Mouse (Mus musculus): ENCODE data around the gene Tmem59. TPM values are rescaled to one million over a fixed set of nuclear protein-coding genes. Genes with fewer than 3 reads are reported as not detected.

The Tmem59 gene
- polyA plus RNA-seq, 1 experiment, result 447 TPM

- TF ChIP-seq POLR2A (IDR thresholded peaks at IDR 0.05; ENCODE audit: low read depth, low read length) (no peak), CTCF (conservative IDR thresholded peaks at IDR 0.05; ENCODE audit: insufficient read depth, insufficient read length, low read depth, low read length) (no peak)
- DNase-seq, result no peak
- Histone ChIP-seq H3K27me3 (replicated peaks; ENCODE audit: control insufficient read depth, insufficient read depth, low read length) (no peaks in the 10 kb centered on the region), H3K4me1 (ENCODE audit: control insufficient read depth, insufficient read depth, low read length) (no peaks in the 10 kb centered on the region), H3K36me3 (ENCODE audit: control insufficient read depth, insufficient read depth, low read length) (peaks cover 4% of the 10 kb centered on the region), H3K27ac (ENCODE audit: insufficient read depth, low read depth, low read length) (no peak overlapping the region), H3K4me3 (ENCODE audit: insufficient read depth, low read depth, low read length) (no peak overlapping the region)
- WGBS, result 91% methylated on average over 3 of the region's 3 CpGs
Measured at GRCm38 (mm10) chr4:107201779-107202178, 23.6 kb downstream of the Tmem59 start.

GRCm38 (mm10) chr4:107203001-107203400, 24.8 kb downstream of the Tmem59 start:
- H3K27me3 ChIP-seq (replicated peaks; ENCODE audit: control insufficient read depth, insufficient read depth, low read length), result no peaks in the 10 kb centered on the region
- H3K4me3 ChIP-seq (ENCODE audit: insufficient read depth, low read depth, low read length), result no peak overlapping the region
- H3K36me3 ChIP-seq (ENCODE audit: control insufficient read depth, insufficient read depth, low read length), result peaks cover 3% of the 10 kb centered on the region
- H3K4me1 ChIP-seq (ENCODE audit: control insufficient read depth, insufficient read depth, low read length), result no peaks in the 10 kb centered on the region
- 71% methylated on average over 7 of the region's 7 CpGs for WGBS
- no peak overlapping the region for H3K27ac ChIP-seq (ENCODE audit: insufficient read depth, low read depth, low read length)
- no peak for DNase-seq
- no peak for TF ChIP-seq CTCF (conservative IDR thresholded peaks at IDR 0.05; ENCODE audit: insufficient read depth, insufficient read length, low read depth, low read length)
- TF ChIP-seq POLR2A (IDR thresholded peaks at IDR 0.05; ENCODE audit: low read depth, low read length), result no peak

- WGBS, result 98% methylated on average over 2 of the region's 2 CpGs
- Histone ChIP-seq H3K27ac (ENCODE audit: insufficient read depth, low read depth, low read length) (no peak overlapping the region), H3K4me1 (ENCODE audit: control insufficient read depth, insufficient read depth, low read length) (no peaks in the 10 kb centered on the region), H3K27me3 (replicated peaks; ENCODE audit: control insufficient read depth, insufficient read depth, low read length) (no peaks in the 10 kb centered on the region), H3K4me3 (ENCODE audit: insufficient read depth, low read depth, low read length) (no peak overlapping the region), H3K36me3 (ENCODE audit: control insufficient read depth, insufficient read depth, low read length) (peaks cover 1% of the 10 kb centered on the region; the same call in 1 of the 2 replicates)
- TF ChIP-seq CTCF (conservative IDR thresholded peaks at IDR 0.05; ENCODE audit: insufficient read depth, insufficient read length, low read depth, low read length) (no peak), POLR2A (IDR thresholded peaks at IDR 0.05; ENCODE audit: low read depth, low read length) (no peak)
- no peak for DNase-seq
Measured at GRCm38 (mm10) chr4:107207016-107207415, 28.8 kb downstream of the Tmem59 start.

- H3K4me3 ChIP-seq (ENCODE audit: insufficient read depth, low read depth, low read length), result no peak within 1 kb of the TSS
- WGBS, result 62% methylated on average over 3 of the region's 3 CpGs
- H3K36me3 ChIP-seq (ENCODE audit: control insufficient read depth, insufficient read depth, low read length), result peaks cover 1% of the 10 kb centered on the region; the same call in 1 of the 2 replicates
- H3K27ac ChIP-seq (ENCODE audit: insufficient read depth, low read depth, low read length), result no peak within 1 kb of the TSS
- H3K4me1 ChIP-seq (ENCODE audit: control insufficient read depth, insufficient read depth, low read length), result no peaks in the 10 kb centered on the region
- no peak for TF ChIP-seq POLR2A (IDR thresholded peaks at IDR 0.05; ENCODE audit: low read depth, low read length)
- no peak for TF ChIP-seq CTCF (conservative IDR thresholded peaks at IDR 0.05; ENCODE audit: insufficient read depth, insufficient read length, low read depth, low read length)
- no peak for DNase-seq
- H3K27me3 ChIP-seq (replicated peaks; ENCODE audit: control insufficient read depth, insufficient read depth, low read length), result no peaks in the 10 kb centered on the region
Measured at GRCm38 (mm10) chr4:107208880-107209279, 30.7 kb downstream of the Tmem59 start, which contains the start of gene Ldlrad1. TSS of gene Ldlrad1 (plus strand) at chr4:107209180.

- WGBS, result 55% methylated on average over 5 of the region's 5 CpGs
- DNase-seq, result no peak
- no peaks in the 10 kb centered on the region for H3K27me3 ChIP-seq (replicated peaks; ENCODE audit: control insufficient read depth, insufficient read depth, low read length)
- no peak overlapping the region for H3K27ac ChIP-seq (ENCODE audit: insufficient read depth, low read depth, low read length)
- no peak overlapping the region for H3K4me3 ChIP-seq (ENCODE audit: insufficient read depth, low read depth, low read length)
- no peaks in the 10 kb centered on the region for H3K4me1 ChIP-seq (ENCODE audit: control insufficient read depth, insufficient read depth, low read length)
- no peaks in the 10 kb centered on the region for H3K36me3 ChIP-seq (ENCODE audit: control insufficient read depth, insufficient read depth, low read length)
- TF ChIP-seq CTCF (conservative IDR thresholded peaks at IDR 0.05; ENCODE audit: insufficient read depth, insufficient read length, low read depth, low read length), result no peak
- no peak for TF ChIP-seq POLR2A (IDR thresholded peaks at IDR 0.05; ENCODE audit: low read depth, low read length)
Measured at GRCm38 (mm10) chr4:107210483-107211097, 32.4 kb downstream of the Tmem59 start.

GRCm38 (mm10) chr4:107211465-107211864, 33.3 kb downstream of the Tmem59 start:
- TF ChIP-seq POLR2A (IDR thresholded peaks at IDR 0.05; ENCODE audit: low read depth, low read length), result no peak
- 84% methylated on average over 4 of the region's 4 CpGs for WGBS
- H3K27ac ChIP-seq (ENCODE audit: insufficient read depth, low read depth, low read length), result no peak overlapping the region
- no peak for DNase-seq
- H3K4me1 ChIP-seq (ENCODE audit: control insufficient read depth, insufficient read depth, low read length), result no peaks in the 10 kb centered on the region
- H3K36me3 ChIP-seq (ENCODE audit: control insufficient read depth, insufficient read depth, low read length), result no peaks in the 10 kb centered on the region
- H3K27me3 ChIP-seq (replicated peaks; ENCODE audit: control insufficient read depth, insufficient read depth, low read length), result no peaks in the 10 kb centered on the region
- H3K4me3 ChIP-seq (ENCODE audit: insufficient read depth, low read depth, low read length), result no peak overlapping the region

GRCm38 (mm10) chr4:107211936-107212335, 33.7 kb downstream of the Tmem59 start:
- H3K36me3 ChIP-seq (ENCODE audit: control insufficient read depth, insufficient read depth, low read length), result no peaks in the 10 kb centered on the region
- H3K27ac ChIP-seq (ENCODE audit: insufficient read depth, low read depth, low read length), result no peak overlapping the region
- DNase-seq, result no peak
- TF ChIP-seq CTCF (conservative IDR thresholded peaks at IDR 0.05; ENCODE audit: insufficient read depth, insufficient read length, low read depth, low read length), result no peak
- TF ChIP-seq POLR2A (IDR thresholded peaks at IDR 0.05; ENCODE audit: low read depth, low read length), result no peak
- no peak overlapping the region for H3K4me3 ChIP-seq (ENCODE audit: insufficient read depth, low read depth, low read length)
- no peaks in the 10 kb centered on the region for H3K27me3 ChIP-seq (replicated peaks; ENCODE audit: control insufficient read depth, insufficient read depth, low read length)
- WGBS, result 86% methylated on average over 5 of the region's 5 CpGs
- no peaks in the 10 kb centered on the region for H3K4me1 ChIP-seq (ENCODE audit: control insufficient read depth, insufficient read depth, low read length)
